Mouse (Mus musculus) liver, embryonic 15.5 days (tissue): ENCODE data around the gene Olfr98. TPM values are rescaled to one million over a fixed set of nuclear protein-coding genes. Genes with fewer than 3 reads are reported as not detected.

Source experiments
- ATAC-seq: fragments of 200-750 bp; cut with Nextera tagmentation; 2 replicates; pipeline ENCODE4 v1.8.0; 2017; ENCODE audit warnings: moderate number of reproducible peaks, mild to moderate bottlenecking, moderate library complexity; ENCODE audit not compliant: insufficient read depth
- H3K27ac ChIP-seq: fragments of 300-500 bp; sonication (generic); replicated peaks from 2 replicates; pipeline ENCODE4 v1.5.1; 2015; ENCODE audit warnings: mild to moderate bottlenecking, inconsistent platforms
- H3K27me3 ChIP-seq: fragments of 300-500 bp; sonication (generic); 2 replicates; pipeline ENCODE4 v1.6.1; 2015; ENCODE audit warnings: mild to moderate bottlenecking, inconsistent platforms
- H3K36me3 ChIP-seq: fragments of 300-500 bp; sonication (generic); replicated peaks from 2 replicates; pipeline ENCODE4 v1.6.1; 2015; ENCODE audit warnings: moderate library complexity, mild to moderate bottlenecking, inconsistent platforms
- H3K4me1 ChIP-seq: fragments of 300-500 bp; sonication (generic); replicated peaks from 2 replicates; pipeline ENCODE4 v1.6.1; 2015; ENCODE audit warnings: inconsistent platforms
- H3K4me2 ChIP-seq: fragments of 300-500 bp; sonication (generic); 2 replicates; pipeline ENCODE4 v1.6.1; 2015; ENCODE audit warnings: moderate library complexity, mild to moderate bottlenecking, inconsistent platforms
- H3K4me3 ChIP-seq: fragments of 300-500 bp; sonication (generic); replicated peaks from 2 replicates; pipeline ENCODE4 v1.5.1; 2015; ENCODE audit warnings: mild to moderate bottlenecking, inconsistent platforms
- H3K9ac ChIP-seq: fragments of 300-500 bp; sonication (generic); 2 replicates; pipeline ENCODE4 v1.6.1; 2015; ENCODE audit warnings: moderate library complexity, mild to moderate bottlenecking, inconsistent platforms
- H3K9me3 ChIP-seq: fragments of 300-500 bp; sonication (generic); replicated peaks from 2 replicates; pipeline ENCODE4 v1.6.1; 2016; ENCODE audit warnings: inconsistent platforms
- WGBS: fragments of 180-500 bp; shearing (Covaris S2); methylation state at CpG from one replicate; pipeline ENCODE4 v1.1.7; 2015; ENCODE audit warnings: mixed read lengths; ENCODE audit not compliant: insufficient replicate concordance; 5-methylcytosine and 5-hydroxymethylcytosine counted together
- polyA plus RNA-seq: library from polyadenylated mRNA; unstranded; fragments of >200 nt; fragmentation: Nextera tagmentation; extraction: Ambion mirVana; gene quantifications from 2 replicates; pipeline ENCODE4 v1.2.1, GENCODE M21; 2015

Gene Olfr98
- not detected in 2 replicates for polyA plus RNA-seq

- H3K27me3 ChIP-seq: no peaks in the 10 kb centered on the region
- 48% methylated on average over 1 of the region's 1 CpGs for WGBS
- no peak within 1 kb of the TSS for H3K27ac ChIP-seq
- H3K4me1 ChIP-seq: no peaks in the 10 kb centered on the region
- no peak for ATAC-seq
- no peaks in the 10 kb centered on the region for H3K9me3 ChIP-seq
- no peak within 1 kb of the TSS for H3K4me3 ChIP-seq
- H3K9ac ChIP-seq: no peak within 1 kb of the TSS
- H3K36me3 ChIP-seq: no peaks in the 10 kb centered on the region
- no peak within 1 kb of the TSS for H3K4me2 ChIP-seq
Observed at GRCm38 (mm10) chr17:37263626-37264025, at the start of gene Olfr98. Gene Olfr98 (minus strand): TSS chr17:37263749.

GRCm38 (mm10) chr17:37310146-37310699 lies 46.7 kb upstream of the Olfr98 start:
- no peak overlapping the region for H3K4me3 ChIP-seq
- no peaks in the 10 kb centered on the region for H3K4me1 ChIP-seq
- ATAC-seq: no peak
- no peaks in the 10 kb centered on the region for H3K36me3 ChIP-seq
- WGBS: 23% methylated on average over 2 of the region's 2 CpGs
- no peak overlapping the region for H3K4me2 ChIP-seq
- no peak overlapping the region for H3K9ac ChIP-seq
- H3K27ac ChIP-seq: no peak overlapping the region
- H3K27me3 ChIP-seq: no peaks in the 10 kb centered on the region
- H3K9me3 ChIP-seq: no peaks in the 10 kb centered on the region

- H3K9ac ChIP-seq: no peak overlapping the region
- H3K4me3 ChIP-seq: no peak overlapping the region
- H3K4me1 ChIP-seq: no peaks in the 10 kb centered on the region
- no peak overlapping the region for H3K4me2 ChIP-seq
- H3K27ac ChIP-seq: no peak overlapping the region
- no peaks in the 10 kb centered on the region for H3K27me3 ChIP-seq
- 31% methylated on average over 4 of the region's 4 CpGs for WGBS
- no peaks in the 10 kb centered on the region for H3K36me3 ChIP-seq
- ATAC-seq: no peak
- no peaks in the 10 kb centered on the region for H3K9me3 ChIP-seq
Observed at GRCm38 (mm10) chr17:37308483-37308882, 44.9 kb upstream of the Olfr98 start.

GRCm38 (mm10) chr17:37304213-37304612 lies 40.7 kb upstream of the Olfr98 start, which contains the start of gene Olfr101:
Gene Olfr101 (minus strand): TSS chr17:37304313.
- no peak for ATAC-seq

GRCm38 (mm10) chr17:37283360-37283759 lies 19.8 kb upstream of the Olfr98 start, which contains the start of gene Olfr99:
Gene Olfr99 (minus strand): TSS chr17:37283460.
- WGBS: 65% methylated on average over 1 of the region's 1 CpGs

More at GRCm38 (mm10) chr17:37304213-37304612, 40.7 kb upstream of the Olfr98 start, which contains the start of gene Olfr101:
- H3K36me3 ChIP-seq: no peaks in the 10 kb centered on the region
- no peaks in the 10 kb centered on the region for H3K4me1 ChIP-seq
- no peaks in the 10 kb centered on the region for H3K9me3 ChIP-seq
- no peak within 1 kb of the TSS for H3K27ac ChIP-seq
- no peak within 1 kb of the TSS for H3K4me3 ChIP-seq
- no peaks in the 10 kb centered on the region for H3K27me3 ChIP-seq
- WGBS: 63% methylated on average over 4 of the region's 4 CpGs
- no peak within 1 kb of the TSS for H3K4me2 ChIP-seq
- no peak within 1 kb of the TSS for H3K9ac ChIP-seq

GRCm38 (mm10) chr17:37280331-37280730 lies 16.8 kb upstream of the Olfr98 start:
- H3K4me2 ChIP-seq: no peak overlapping the region

More at GRCm38 (mm10) chr17:37283360-37283759, 19.8 kb upstream of the Olfr98 start, which contains the start of gene Olfr99:
- no peak within 1 kb of the TSS for H3K4me3 ChIP-seq
- no peaks in the 10 kb centered on the region for H3K36me3 ChIP-seq
- no peaks in the 10 kb centered on the region for H3K9me3 ChIP-seq
- ATAC-seq: no peak
- H3K4me2 ChIP-seq: no peak within 1 kb of the TSS
- no peaks in the 10 kb centered on the region for H3K27me3 ChIP-seq
- H3K4me1 ChIP-seq: no peaks in the 10 kb centered on the region
- no peak within 1 kb of the TSS for H3K9ac ChIP-seq
- no peak within 1 kb of the TSS for H3K27ac ChIP-seq

GRCm38 (mm10) chr17:37276573-37276972 lies 13.0 kb upstream of the Olfr98 start:
- no peak overlapping the region for H3K4me3 ChIP-seq
- ATAC-seq: no peak
- no peaks in the 10 kb centered on the region for H3K36me3 ChIP-seq
- no peaks in the 10 kb centered on the region for H3K27me3 ChIP-seq
- no peak overlapping the region for H3K9ac ChIP-seq
- H3K9me3 ChIP-seq: no peaks in the 10 kb centered on the region
- H3K4me2 ChIP-seq: no peak overlapping the region
- H3K4me1 ChIP-seq: no peaks in the 10 kb centered on the region
- no peak overlapping the region for H3K27ac ChIP-seq

More at GRCm38 (mm10) chr17:37280331-37280730, 16.8 kb upstream of the Olfr98 start:
- no peaks in the 10 kb centered on the region for H3K9me3 ChIP-seq
- ATAC-seq: no peak
- no peaks in the 10 kb centered on the region for H3K4me1 ChIP-seq
- H3K27me3 ChIP-seq: no peaks in the 10 kb centered on the region
- H3K9ac ChIP-seq: no peak overlapping the region
- no peak overlapping the region for H3K27ac ChIP-seq
- H3K36me3 ChIP-seq: no peaks in the 10 kb centered on the region
- 64% methylated on average over 1 of the region's 1 CpGs for WGBS
- no peak overlapping the region for H3K4me3 ChIP-seq

GRCm38 (mm10) chr17:37275626-37276248 lies 12.2 kb upstream of the Olfr98 start:
- WGBS: 55% methylated on average over 2 of the region's 2 CpGs
- no peak overlapping the region for H3K4me3 ChIP-seq
- no peaks in the 10 kb centered on the region for H3K9me3 ChIP-seq
- no peaks in the 10 kb centered on the region for H3K36me3 ChIP-seq
- H3K9ac ChIP-seq: no peak overlapping the region
- no peaks in the 10 kb centered on the region; the same call in 1 of the 2 replicates for H3K4me1 ChIP-seq
- no peaks in the 10 kb centered on the region for H3K27me3 ChIP-seq
- no peak overlapping the region for H3K27ac ChIP-seq
- no peak overlapping the region for H3K4me2 ChIP-seq
- ATAC-seq: no peak

- Histone ChIP-seq H3K27ac (no peak overlapping the region), H3K9ac (no peak overlapping the region), H3K4me1 (no peaks in the 10 kb centered on the region; the same call in 1 of the 2 replicates), H3K4me2 (peak overlapping the region; percentile 77), H3K4me3 (peak overlapping the region; percentile 61), H3K36me3 (no peaks in the 10 kb centered on the region), H3K27me3 (no peaks in the 10 kb centered on the region), H3K9me3 (no peaks in the 10 kb centered on the region)
- ATAC-seq: peak; percentile 40; the same call in 1 of the 2 replicates
- WGBS: 15% methylated on average over 8 of the region's 8 CpGs
Observed at GRCm38 (mm10) chr17:37270702-37271092, 7.1 kb upstream of the Olfr98 start.

GRCm38 (mm10) chr17:37270058-37270701 lies 6.6 kb upstream of the Olfr98 start, which contains the start of gene H2-M3:
Gene H2-M3 (plus strand): TSS chr17:37270220.
- H3K36me3 ChIP-seq: no peaks in the 10 kb centered on the region
- peak within 1 kb of the TSS; percentile 77 for H3K4me2 ChIP-seq
- H3K9me3 ChIP-seq: no peaks in the 10 kb centered on the region
- peak within 1 kb of the TSS; percentile 61 for H3K4me3 ChIP-seq
- peak; percentile 76 for ATAC-seq
- H3K4me1 ChIP-seq: no peaks in the 10 kb centered on the region; the same call in 1 of the 2 replicates
- H3K9ac ChIP-seq: no peak within 1 kb of the TSS
- H3K27ac ChIP-seq: no peak within 1 kb of the TSS
- WGBS: 2% methylated on average over 26 of the region's 26 CpGs
- no peaks in the 10 kb centered on the region for H3K27me3 ChIP-seq

GRCm38 (mm10) chr17:37250544-37250943 lies 13.0 kb downstream of the Olfr98 start:
- Histone ChIP-seq H3K27ac (no peak overlapping the region), H3K9ac (no peak overlapping the region), H3K4me1 (no peaks in the 10 kb centered on the region), H3K27me3 (no peaks in the 10 kb centered on the region), H3K36me3 (no peaks in the 10 kb centered on the region), H3K4me3 (no peak overlapping the region), H3K9me3 (no peaks in the 10 kb centered on the region), H3K4me2 (no peak overlapping the region)
- ATAC-seq: no peak
- WGBS: 0% methylated on average over 1 of the region's 1 CpGs
